Mouse (Mus musculus) heart, postnatal 0 days (tissue): Measurements from ENCODE around the gene Cks1b. TPM values are rescaled to one million over a fixed set of nuclear protein-coding genes. Genes with fewer than 3 reads are reported as not detected.

Experiments
- ATAC-seq: fragments of 200-750 bp; cut with Nextera tagmentation; 2 replicates; pipeline ENCODE4 v1.8.0; 2017; ENCODE audit warnings: low read depth, moderate number of reproducible peaks, moderate library complexity; ENCODE audit not compliant: insufficient read depth
- DNase-seq: peaks from one replicate; pipeline ENCODE4 v3.0.0-alpha.2; 2016; ENCODE audit warnings: low spot score
- H3K27ac ChIP-seq: fragments of 300-500 bp; sonication (generic); 2 replicates; pipeline ENCODE4 v1.5.1; 2014; ENCODE audit warnings: low read depth, mild to moderate bottlenecking
- H3K27me3 ChIP-seq: fragments of 300-500 bp; sonication (generic); 2 replicates; pipeline ENCODE4 v1.6.1; 2014; ENCODE audit warnings: low read length, mixed read lengths; ENCODE audit not compliant: control insufficient read depth, insufficient read depth
- H3K36me3 ChIP-seq: fragments of 300-500 bp; sonication (generic); replicated peaks from 2 replicates; pipeline ENCODE4 v1.6.1; 2014; ENCODE audit warnings: low read length, mixed read lengths; ENCODE audit not compliant: control insufficient read depth, insufficient read depth
- H3K4me1 ChIP-seq: fragments of 300-500 bp; sonication (generic); 2 replicates; pipeline ENCODE4 v1.6.1; 2014; ENCODE audit warnings: antibody characterized with exemption; ENCODE audit not compliant: control insufficient read depth, insufficient read depth
- H3K4me2 ChIP-seq: fragments of 300-500 bp; sonication (generic); 2 replicates; pipeline ENCODE4 v1.6.1; 2014; ENCODE audit warnings: low read depth, mild to moderate bottlenecking, low read length, moderate library complexity
- H3K4me3 ChIP-seq: fragments of 300-500 bp; sonication (generic); 2 replicates; pipeline ENCODE4 v1.5.1; 2014; ENCODE audit warnings: low read depth, low read length
- H3K9ac ChIP-seq: fragments of 300-500 bp; sonication (generic); replicated peaks from 2 replicates; pipeline ENCODE4 v1.6.1; 2014; ENCODE audit warnings: low read depth, low read length, mixed read lengths
- H3K9me3 ChIP-seq: fragments of 300-500 bp; sonication (generic); replicated peaks from 2 replicates; pipeline ENCODE4 v1.6.1; 2016; ENCODE audit warnings: low read length; ENCODE audit not compliant: control insufficient read depth
- CTCF ChIP-seq: IDR thresholded peaks from 2 replicates; pipeline ENCODE4 v1.5.1; 2016; ENCODE audit warnings: antibody characterized with exemption, control low read depth, low read depth
- EP300 ChIP-seq: IDR thresholded peaks from 2 replicates; pipeline ENCODE4 v1.6.1; 2016; ENCODE audit warnings: antibody characterized with exemption, low read depth
- WGBS: fragments of 180-500 bp; shearing (Covaris S2); extraction: QIAGEN DNeasy Blood & Tissue Kit; methylation state at CpG from one replicate; pipeline ENCODE4 v1.1.7; 2014; 5-methylcytosine and 5-hydroxymethylcytosine counted together
- polyA plus RNA-seq: library from polyadenylated mRNA; unstranded; fragments of >200 nt; fragmentation: Nextera tagmentation; extraction: Ambion mirVana; gene quantifications from 2 replicates; pipeline ENCODE4 v1.2.1, GENCODE M21; 2015
- total RNA-seq: library from RNA; depleted of rRNA; stranded (reverse); fragments of >200 nt; gene quantifications from 2 replicates; pipeline ENCODE4 v1.2.3, GENCODE M21; 2014; ENCODE audit warnings: low replicate concordance

Cks1b gene
- total and polyA plus RNA-seq, 2 experiments from 2014 or later: 83.7 to 127 TPM

- WGBS: 4% methylated on average over 28 of the region's 28 CpGs
- peak; percentile 97 for DNase-seq
- ATAC-seq: peak; percentile 99
- H3K27ac ChIP-seq: peak within 1 kb of the TSS; percentile 59
- H3K9ac ChIP-seq: peak within 1 kb of the TSS; percentile 55
- no peaks in the 10 kb centered on the region for H3K9me3 ChIP-seq
- H3K4me3 ChIP-seq: peak within 1 kb of the TSS; percentile 67
- peak within 1 kb of the TSS; percentile 77 for H3K4me2 ChIP-seq
- H3K27me3 ChIP-seq: no peaks in the 10 kb centered on the region
- TF ChIP-seq CTCF: no peak
- TF ChIP-seq EP300: peak; percentile 97
- peaks cover 30% of the 10 kb centered on the region for H3K36me3 ChIP-seq
- peaks cover 8% of the 10 kb centered on the region for H3K4me1 ChIP-seq
Measured at GRCm38 (mm10) chr3:89411490-89412393, 6.4 kb downstream of the Cks1b start, which contains the start of gene Flad1. Gene Flad1, minus strand, starts transcription at chr3:89411870.

- H3K4me3 ChIP-seq: peak overlapping the region; percentile 67
- peaks cover 8% of the 10 kb centered on the region for H3K4me1 ChIP-seq
- H3K9me3 ChIP-seq: no peaks in the 10 kb centered on the region
- WGBS: 69% methylated on average over 10 of the region's 10 CpGs
- H3K27me3 ChIP-seq: no peaks in the 10 kb centered on the region
- peak overlapping the region; percentile 55 for H3K9ac ChIP-seq
- no peak for DNase-seq
- no peak for TF ChIP-seq CTCF
- no peak for ATAC-seq
- H3K36me3 ChIP-seq: peaks cover 26% of the 10 kb centered on the region
- peak overlapping the region; percentile 59 for H3K27ac ChIP-seq
- peak overlapping the region; percentile 77 for H3K4me2 ChIP-seq
Measured at GRCm38 (mm10) chr3:89410864-89411263, 7.3 kb downstream of the Cks1b start.

- Histone ChIP-seq H3K36me3 (peaks cover 28% of the 10 kb centered on the region), H3K27ac (no peak overlapping the region), H3K27me3 (no peaks in the 10 kb centered on the region), H3K4me3 (no peak overlapping the region), H3K4me2 (no peak overlapping the region), H3K9me3 (no peaks in the 10 kb centered on the region), H3K9ac (no peak overlapping the region), H3K4me1 (peaks cover 8% of the 10 kb centered on the region)
- DNase-seq (no peak), ATAC-seq (no peak)
- TF ChIP-seq EP300 (no peak), CTCF (no peak)
- 86% methylated on average over 3 of the region's 3 CpGs for WGBS
Measured at GRCm38 (mm10) chr3:89409701-89410100, 8.5 kb downstream of the Cks1b start.

- no peak for DNase-seq
- ATAC-seq: no peak
- no peak overlapping the region for H3K4me2 ChIP-seq
- H3K36me3 ChIP-seq: peaks cover 30% of the 10 kb centered on the region
- H3K27ac ChIP-seq: no peak overlapping the region
- 57% methylated on average over 16 of the region's 16 CpGs for WGBS
- H3K4me3 ChIP-seq: no peak overlapping the region
- H3K9ac ChIP-seq: no peak overlapping the region
- no peaks in the 10 kb centered on the region for H3K27me3 ChIP-seq
- H3K4me1 ChIP-seq: peaks cover 8% of the 10 kb centered on the region
- H3K9me3 ChIP-seq: no peaks in the 10 kb centered on the region
- TF ChIP-seq CTCF (no peak), EP300 (no peak)
Measured at GRCm38 (mm10) chr3:89408448-89408847, 9.7 kb downstream of the Cks1b start.

GRCm38 (mm10) chr3:89406887-89407286, 11.3 kb downstream of the Cks1b start:
- Histone ChIP-seq H3K27ac (no peak overlapping the region), H3K36me3 (peaks cover 45% of the 10 kb centered on the region), H3K9ac (no peak overlapping the region), H3K4me2 (no peak overlapping the region), H3K4me3 (no peak overlapping the region), H3K4me1 (peaks cover 8% of the 10 kb centered on the region), H3K9me3 (no peaks in the 10 kb centered on the region), H3K27me3 (no peaks in the 10 kb centered on the region)
- no peak for ATAC-seq
- TF ChIP-seq EP300: no peak
- no peak for TF ChIP-seq CTCF
- WGBS: 82% methylated on average over 6 of the region's 6 CpGs
- DNase-seq: no peak
